Mouse (Mus musculus) fat pad, adult 2 months (tissue): ENCODE results near the gene Plek.
"Not testable (repeated sequence)": the region's sequence is repeated elsewhere in the genome, so short reads cannot be mapped to it uniquely, and the experiment has no call there.

Experiments used
- DNase-seq: peaks from one replicate; pipeline ENCODE4 v3.0.0-alpha.2; 2011; ENCODE audit warnings: low read depth, low spot score; ENCODE audit errors: extremely low read depth

Gene Plek

DNA sequence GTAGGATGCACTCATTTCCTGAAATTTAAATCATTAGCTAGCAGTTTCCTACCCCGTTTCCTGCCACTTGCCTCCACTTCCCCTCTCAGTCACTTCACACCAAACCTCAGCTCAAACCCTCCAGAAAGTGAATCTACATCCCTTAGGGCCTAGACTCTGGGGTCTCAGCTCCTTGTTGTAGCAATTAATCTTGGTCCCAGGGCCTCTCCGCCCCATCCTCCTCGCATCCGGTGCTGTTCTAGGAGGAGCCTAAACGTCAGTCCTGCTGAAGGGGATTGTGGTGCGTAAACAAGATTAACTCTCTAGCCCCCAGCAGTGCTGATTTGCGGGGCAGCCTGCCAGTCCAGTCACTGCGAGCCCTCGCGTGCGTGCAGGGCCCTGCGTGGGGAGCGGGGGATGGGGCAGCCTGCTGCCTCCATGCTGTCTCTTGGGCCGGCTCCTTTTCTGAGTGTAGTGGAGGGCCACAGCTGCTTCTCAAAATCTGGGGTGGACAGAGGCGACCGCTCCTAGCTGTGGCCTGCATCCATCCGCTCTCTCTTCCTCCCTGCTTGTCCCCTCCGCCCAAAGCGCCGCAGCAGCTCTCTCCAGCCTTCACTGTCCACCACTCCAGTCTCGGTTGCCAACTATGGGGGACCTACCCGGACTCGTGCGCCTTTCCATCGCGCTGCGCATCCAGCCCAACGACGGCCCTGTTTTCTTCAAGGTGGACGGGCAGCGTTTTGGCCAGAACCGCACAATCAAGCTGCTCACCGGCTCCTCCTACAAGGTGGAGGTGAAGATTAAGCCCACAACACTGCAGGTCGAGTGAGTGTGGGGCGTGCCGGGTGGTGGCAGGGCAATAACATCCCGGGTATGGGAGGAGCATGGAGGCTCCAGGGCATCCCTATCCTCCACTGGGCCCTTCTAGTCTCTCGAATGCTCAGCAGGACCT, at the start of gene Plek, which contains the start of gene Cnrip1:
Plek (minus strand) TSS at position 837 of the 931 bp plus-strand sequence.
Cnrip1 (plus strand) TSS at position 42 of the 931 bp plus-strand sequence.
- no peak for DNase-seq

- DNase-seq = no peak
These were observed 33.9 kb upstream of the Plek start for GRCm38 (mm10) chr11:17086106-17086505.

- DNase-seq = no peak
These were observed 31.7 kb upstream of the Plek start for GRCm38 (mm10) chr11:17083866-17084265.

DNA sequence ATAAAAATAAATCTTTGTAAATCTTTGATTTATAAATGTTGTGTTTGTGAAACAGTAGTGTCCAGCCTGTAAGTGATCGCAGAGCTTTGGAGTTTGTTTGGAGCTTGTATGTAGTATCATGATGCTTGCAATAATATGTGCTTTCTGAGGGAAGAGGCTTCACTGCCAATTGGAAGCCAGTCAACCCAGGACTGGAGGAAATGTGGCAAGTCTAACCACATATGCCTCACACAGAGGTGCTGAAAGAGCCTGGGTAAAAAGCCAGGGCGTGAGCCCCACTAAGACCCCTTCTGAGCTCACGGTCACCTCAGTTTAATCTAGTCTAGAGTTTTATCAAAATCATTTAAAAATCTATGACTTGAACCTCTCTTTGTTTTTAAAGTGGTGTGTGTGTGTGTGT, 31.3 kb upstream of the Plek start:
- DNase-seq = no peak

DNA sequence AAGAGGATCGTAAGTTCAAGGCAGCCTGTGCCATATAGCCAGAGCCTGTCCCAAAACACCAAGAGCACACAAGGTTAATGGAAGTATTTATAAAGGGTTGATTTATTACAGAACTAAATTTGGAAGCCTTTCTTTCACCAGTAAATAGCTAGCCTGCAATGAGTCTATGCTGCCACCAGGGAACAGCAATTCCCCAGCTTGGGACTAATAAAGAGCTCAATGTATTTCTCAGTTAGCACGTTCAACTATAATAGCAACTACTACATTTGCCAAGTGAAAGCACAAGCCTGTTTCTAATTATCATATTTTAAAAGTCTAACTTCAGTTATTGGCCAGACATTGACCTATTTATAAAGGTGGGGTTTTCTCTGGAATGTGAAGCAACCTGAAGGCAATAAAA, 30.8 kb upstream of the Plek start:
- no peak for DNase-seq

DNA sequence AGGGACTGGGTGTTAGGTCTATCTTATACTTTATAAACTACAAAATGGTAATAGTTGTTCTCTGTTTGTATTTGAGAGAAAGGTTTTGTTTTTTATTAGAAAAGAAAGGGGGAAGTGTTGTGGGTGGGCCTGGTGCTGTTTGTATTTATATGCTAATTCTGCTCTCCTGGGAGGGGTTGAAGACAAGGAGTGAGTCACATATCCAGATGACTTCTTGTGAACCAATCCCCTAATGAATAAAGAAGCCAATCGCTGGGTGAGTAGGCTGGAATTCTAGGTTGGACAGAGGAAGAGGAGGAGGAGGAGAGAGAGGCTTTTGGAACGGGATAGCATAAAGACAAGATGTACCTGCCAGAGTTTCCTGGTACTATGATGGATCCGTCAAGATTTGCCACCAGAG, 29.9 kb upstream of the Plek start:
- DNase-seq = no peak

DNA sequence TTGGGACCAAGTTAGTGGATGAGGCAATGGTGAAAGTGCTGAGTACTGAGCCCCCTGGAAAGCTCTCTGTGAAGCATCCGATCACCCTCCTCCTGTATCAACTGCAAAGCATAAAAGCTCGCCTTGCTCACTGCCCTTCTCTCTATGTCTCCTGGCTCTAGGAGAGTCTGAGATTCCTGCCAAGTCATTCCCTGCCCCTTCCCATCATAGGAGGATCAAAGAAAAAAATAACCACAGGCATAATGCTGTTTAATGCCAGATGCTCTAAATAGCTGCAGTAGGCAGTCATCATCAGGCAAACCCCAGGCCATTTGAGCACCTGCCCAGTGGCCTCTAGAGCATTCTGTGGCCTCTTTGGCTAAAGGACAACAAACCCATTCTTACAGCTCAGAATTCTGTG, 23.5 kb upstream of the Plek start:
- DNase-seq = no peak

- DNase-seq = not testable (repeated sequence)
These were observed 17.2 kb upstream of the Plek start for GRCm38 (mm10) chr11:17069360-17069759.

DNA sequence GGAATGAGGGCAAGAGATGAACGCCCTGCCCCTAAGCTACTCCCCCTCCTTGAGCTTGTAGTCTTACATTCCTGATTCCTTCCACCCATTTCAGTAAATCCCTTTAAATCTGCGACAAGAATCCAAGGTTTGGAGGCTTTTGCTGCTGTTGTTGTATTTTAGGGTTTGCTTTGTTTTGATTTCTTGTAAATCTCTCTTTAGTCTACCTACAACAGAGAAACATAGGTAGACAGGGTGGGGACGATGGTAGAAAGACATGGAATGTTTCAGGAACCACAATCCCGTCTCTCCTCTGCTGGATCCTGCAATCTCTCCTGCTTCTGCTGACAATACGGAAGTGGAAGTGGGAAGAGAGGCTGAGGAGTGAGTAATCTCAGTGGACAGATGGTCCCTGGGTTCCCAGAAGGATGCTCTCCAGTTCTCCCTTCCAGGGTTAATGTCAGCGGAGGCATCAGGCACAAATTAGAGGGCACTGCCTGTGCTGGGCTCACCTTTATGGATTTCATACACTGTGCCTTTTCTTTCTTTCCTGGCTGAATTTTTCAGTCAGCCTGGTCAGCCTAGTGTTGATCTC, 382 bp upstream of the Plek start:
- no peak for DNase-seq

DNA sequence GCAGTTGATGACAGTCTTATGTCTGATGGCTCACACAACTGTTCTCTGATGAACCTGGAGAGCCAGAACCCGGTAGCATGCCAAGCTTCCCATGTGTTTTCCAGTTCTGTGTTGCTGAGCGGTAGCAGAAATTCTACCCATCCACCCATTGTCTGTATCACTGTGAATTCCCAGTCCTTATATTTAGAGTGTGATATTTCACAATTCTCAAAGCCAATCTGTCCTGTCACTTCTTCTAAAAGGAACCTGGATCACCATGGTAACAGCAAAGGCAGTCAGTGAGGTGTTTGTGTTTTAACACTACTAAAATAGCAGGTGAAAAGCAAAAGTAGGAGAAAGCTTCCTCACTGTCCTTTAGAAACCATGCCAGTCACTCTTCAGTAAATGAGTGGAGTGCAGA, 6.4 kb downstream of the Plek start:
- DNase-seq = no peak

GRCm38 (mm10) chr11:17023984-17024383, 28.2 kb downstream of the Plek start:
- no peak for DNase-seq

GRCm38 (mm10) chr11:17023206-17023605, 29.0 kb downstream of the Plek start:
- DNase-seq = no peak

GRCm38 (mm10) chr11:17019328-17019727, 32.9 kb downstream of the Plek start:
- no peak for DNase-seq

- no peak for DNase-seq
These were observed 39.2 kb downstream of the Plek start for GRCm38 (mm10) chr11:17012948-17013347.

- no peak for DNase-seq
These were observed 43.7 kb downstream of the Plek start for GRCm38 (mm10) chr11:17008498-17008941.

GRCm38 (mm10) chr11:17007517-17008173, 44.5 kb downstream of the Plek start:
- DNase-seq = no peak

DNA sequence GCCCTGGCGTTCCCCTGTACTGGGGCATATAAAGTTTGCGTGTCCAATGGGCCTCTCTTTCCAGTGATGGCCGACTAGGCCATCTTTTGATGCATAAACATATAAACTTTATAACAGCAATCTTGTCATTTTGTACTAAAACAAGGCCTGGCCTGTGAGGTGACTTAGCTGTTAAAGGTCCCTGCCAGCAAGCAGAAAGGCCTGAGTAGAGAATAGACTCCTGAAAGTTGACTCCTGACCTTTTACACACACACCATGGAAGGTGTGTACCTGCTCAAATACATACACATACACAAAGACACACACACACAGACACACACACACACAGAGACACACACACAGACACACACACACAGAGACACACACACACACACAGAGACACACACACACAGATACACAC, 45.7 kb downstream of the Plek start:
- DNase-seq = not testable (repeated sequence)

GRCm38 (mm10) chr11:17004899-17005846, 47.0 kb downstream of the Plek start:
- no peak for DNase-seq

- DNase-seq = no peak
These were observed 48.4 kb downstream of the Plek start for GRCm38 (mm10) chr11:17003757-17004156.

DNA sequence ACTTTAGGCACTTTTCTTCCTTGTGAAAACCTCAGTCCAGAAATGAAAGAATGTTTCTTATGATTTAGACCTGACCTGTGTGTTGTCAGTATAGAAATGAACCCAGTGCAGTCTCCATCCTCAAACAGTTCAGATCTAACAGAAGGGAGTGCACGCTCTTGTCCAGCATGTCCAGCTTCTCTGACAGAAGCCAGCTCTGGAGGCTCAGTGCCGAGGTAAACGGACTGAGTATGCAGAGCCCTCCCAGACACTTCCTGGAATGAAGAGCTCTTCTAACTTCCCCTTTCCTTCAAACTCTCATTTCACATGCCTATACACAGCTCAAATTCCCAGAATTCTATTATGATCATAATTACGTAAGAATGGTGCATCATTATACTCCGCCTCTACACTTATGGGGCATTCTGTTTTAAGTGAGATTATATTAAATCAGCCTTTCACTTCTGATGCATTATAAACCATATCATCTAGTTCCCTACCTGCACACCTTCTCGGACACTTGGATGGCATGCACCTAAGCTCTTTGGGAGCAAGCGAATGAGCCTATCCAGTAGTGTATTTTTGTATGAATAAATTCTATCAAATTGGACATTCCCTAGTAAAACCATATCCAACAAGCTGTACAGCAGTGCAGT, 49.3 kb downstream of the Plek start:
- DNase-seq = no peak
